Mouse (Mus musculus) bone marrow, adult 2 months (tissue): ENCODE results near the gene Arl6ip5. TPM values are rescaled to one million over a fixed set of nuclear protein-coding genes. Genes with fewer than 3 reads are reported as not detected.

Experiments used
- H3K27ac ChIP-seq: fragments of 200-500 bp; 2 replicates; pipeline ENCODE4 v1.5.1; 2012; ENCODE audit warnings: low read depth, mild to moderate bottlenecking, control low read depth, inconsistent platforms, low read length; ENCODE audit not compliant: control insufficient read depth, poor library complexity, insufficient read depth
- H3K4me1 ChIP-seq: fragments of 200-500 bp; 2 replicates; pipeline ENCODE4 v1.6.1; 2011; ENCODE audit warnings: low read length; ENCODE audit not compliant: control insufficient read depth, insufficient read depth
- H3K4me3 ChIP-seq: fragments of 200-500 bp; replicated peaks from 2 replicates; pipeline ENCODE3; 2011; ENCODE audit warnings: mild to moderate bottlenecking, low read depth, low read length, control low read depth; ENCODE audit not compliant: control insufficient read depth
- CTCF ChIP-seq: fragments of 200-500 bp; IDR thresholded peaks from 2 replicates; pipeline ENCODE4 v1.5.1; 2011; ENCODE audit warnings: low read length, control low read depth; ENCODE audit not compliant: control insufficient read depth, insufficient read depth
- POLR2A ChIP-seq: fragments of 200-500 bp; IDR thresholded peaks from 2 replicates; pipeline ENCODE4 v1.6.1; 2011; ENCODE audit warnings: low read depth, mild to moderate bottlenecking, control low read depth, low read length, borderline replicate concordance; ENCODE audit not compliant: control insufficient read depth
- WGBS: fragments of 180-500 bp; shearing (Covaris S2); methylation state at CpG from one replicate; pipeline ENCODE4 v1.1.7; 2018; 5-methylcytosine and 5-hydroxymethylcytosine counted together
- polyA plus RNA-seq: library from polyadenylated mRNA; stranded (reverse); fragments of >200 nt; gene quantifications from 2 replicates; pipeline ENCODE4 v1.2.4, GENCODE M21; 2011; ENCODE audit warnings: low replicate concordance; ENCODE audit not compliant: missing spikeins, insufficient read depth, insufficient read length

Arl6ip5 gene
- polyA plus RNA-seq, 1 experiment = 39.3 TPM

- Histone ChIP-seq H3K4me3 (no peak overlapping the region), H3K4me1 (peaks cover 1% of the 10 kb centered on the region; the same call in 1 of the 2 replicates), H3K27ac (no peak overlapping the region)
- WGBS = 79% methylated on average over 6 of the region's 6 CpGs
- TF ChIP-seq CTCF (no peak), POLR2A (no peak)
Observed at GRCm38 (mm10) chr6:97278878-97279277, 68.4 kb downstream of the Arl6ip5 start.

Other genes starting within 250 kb of the Arl6ip5 start
- gene Fam19a4, start 150.3 kb upstream of the Arl6ip5 start, polyA plus RNA-seq = not detected in 2 replicates
- 2.8 and 4.5 TPM in 2 replicates for gene Eogt, start 61.5 kb upstream of the Arl6ip5 start, polyA plus RNA-seq
- 20.5 and 36.2 TPM in 2 replicates for gene Tmf1, start 31.6 kb upstream of the Arl6ip5 start, polyA plus RNA-seq
- gene Uba3, start 5.0 kb upstream of the Arl6ip5 start, polyA plus RNA-seq = 7.5 and 18.5 TPM in 2 replicates
- gene Lmod3, start 42.1 kb downstream of the Arl6ip5 start, polyA plus RNA-seq = 1.5 TPM in 1 of 2 replicates, not detected in the other